Mouse (Mus musculus): ENCODE data around the gene Paxip1.

DNA sequence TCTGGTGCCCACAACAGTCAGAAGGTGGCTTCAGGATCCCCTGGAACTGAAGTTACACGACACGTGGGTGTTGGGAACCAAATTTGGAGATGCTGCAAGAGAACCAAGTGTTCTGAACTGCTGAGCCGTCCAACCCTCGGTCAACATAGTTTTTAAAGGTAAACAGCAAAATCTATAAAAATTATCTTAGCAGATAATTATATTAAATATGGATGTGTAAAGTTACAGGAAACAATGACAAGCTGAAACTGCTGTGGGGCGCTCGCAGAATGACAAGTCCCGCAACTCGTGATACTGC, 631 bp upstream of the Paxip1 start:
- TF ChIP-seq CTCF (IDR thresholded peaks at IDR 0.05; ENCODE audit: low read depth, low read length) (no peak), POLR2A (IDR thresholded peaks at IDR 0.05; ENCODE audit: borderline replicate concordance, low read depth, low read length) (no peak)
